Mouse (Mus musculus) layer of hippocampus, adult 2 months (tissue): ENCODE results near the gene Apba1. TPM values are rescaled to one million over a fixed set of nuclear protein-coding genes. Genes with fewer than 3 reads are reported as not detected.

Source experiments
- DNase-seq, 2 experiments: peaks; one replicate each; pipeline ENCODE4 v3.0.0; 2022; ENCODE audit warnings: low spot score in 2 of 2
- H3K27ac ChIP-seq: fragments of 200-600 bp; 2 replicates; pipeline ENCODE4 v1.8.1; 2022
- H3K4me3 ChIP-seq: fragments of 200-600 bp; 2 replicates; pipeline ENCODE4 v1.8.1; 2022; ENCODE audit warnings: mild to moderate bottlenecking
- CTCF ChIP-seq: fragments of 200-600 bp; conservative IDR thresholded peaks from 2 replicates; pipeline ENCODE4 v1.8.1; 2022; ENCODE audit warnings: antibody characterized with exemption, mild to moderate bottlenecking, moderate library complexity
- total RNA-seq, 2 experiments: library from RNA; stranded (reverse); gene quantifications; 2 replicates each; pipeline ENCODE4 v1.2.3; 2021

The Apba1 gene
- total RNA-seq, 2 experiments from 2014 or later = 118 to 119 TPM

GRCm38 (mm10) chr19:23780105-23780504 lies 21.4 kb downstream of the Apba1 start:
- Histone ChIP-seq H3K4me3 (no peak overlapping the region), H3K27ac (no peak overlapping the region)
- no peak for TF ChIP-seq CTCF
- DNase-seq = no peak

- no peak for TF ChIP-seq CTCF
- no peak overlapping the region for H3K4me3 ChIP-seq
- DNase-seq = no peak
- H3K27ac ChIP-seq = no peak overlapping the region
Observed at GRCm38 (mm10) chr19:23781968-23782367, 23.3 kb downstream of the Apba1 start.

GRCm38 (mm10) chr19:23788420-23789132 lies 29.9 kb downstream of the Apba1 start:
- DNase-seq = no peak
- H3K4me3 ChIP-seq = no peak overlapping the region

GRCm38 (mm10) chr19:23791704-23792103 lies 33.0 kb downstream of the Apba1 start:
- no peak for DNase-seq
- Histone ChIP-seq H3K4me3 (no peak overlapping the region), H3K27ac (no peak overlapping the region)
- no peak for TF ChIP-seq CTCF

More at GRCm38 (mm10) chr19:23788420-23789132, 29.9 kb downstream of the Apba1 start:
- no peak overlapping the region for H3K27ac ChIP-seq
- TF ChIP-seq CTCF = no peak

GRCm38 (mm10) chr19:23792559-23792958 lies 33.9 kb downstream of the Apba1 start:
- DNase-seq = no peak
- Histone ChIP-seq H3K4me3 (no peak overlapping the region), H3K27ac (no peak overlapping the region)
- no peak for TF ChIP-seq CTCF

GRCm38 (mm10) chr19:23794491-23794890 lies 35.8 kb downstream of the Apba1 start:
- TF ChIP-seq CTCF = no peak
- H3K27ac ChIP-seq = no peak overlapping the region; the same call in 1 of the 2 replicates
- H3K4me3 ChIP-seq = no peak overlapping the region
- no peak for DNase-seq

GRCm38 (mm10) chr19:23795156-23795555 lies 36.5 kb downstream of the Apba1 start:
- TF ChIP-seq CTCF = no peak
- Histone ChIP-seq H3K27ac (peak overlapping the region; percentile 32; the same call in 1 of the 2 replicates), H3K4me3 (no peak overlapping the region; the same call in 1 of the 2 replicates)
- DNase-seq = peak; percentile 50 to 55

GRCm38 (mm10) chr19:23801174-23801573 lies 42.5 kb downstream of the Apba1 start:
- no peak overlapping the region for H3K4me3 ChIP-seq
- DNase-seq = no peak
- TF ChIP-seq CTCF = no peak
- H3K27ac ChIP-seq = peak overlapping the region; percentile 53; the same call in 1 of the 2 replicates

GRCm38 (mm10) chr19:23803221-23803870 lies 44.7 kb downstream of the Apba1 start:
- no peak overlapping the region for H3K4me3 ChIP-seq
- H3K27ac ChIP-seq = peak overlapping the region; percentile 44; the same call in 1 of the 2 replicates
- DNase-seq = no peak
- no peak for TF ChIP-seq CTCF

- TF ChIP-seq CTCF = no peak
- Histone ChIP-seq H3K27ac (no peak overlapping the region), H3K4me3 (no peak overlapping the region)
- no peak for DNase-seq
Observed at GRCm38 (mm10) chr19:23806796-23807195, 48.1 kb downstream of the Apba1 start.

- TF ChIP-seq CTCF = no peak
- no peak overlapping the region; the same call in 1 of the 2 replicates for H3K27ac ChIP-seq
- DNase-seq = no peak
- no peak overlapping the region for H3K4me3 ChIP-seq
Observed at GRCm38 (mm10) chr19:23807371-23807770, 48.7 kb downstream of the Apba1 start.

GRCm38 (mm10) chr19:23809236-23809635 lies 50.5 kb downstream of the Apba1 start:
- H3K27ac ChIP-seq = no peak overlapping the region
- no peak overlapping the region for H3K4me3 ChIP-seq
- DNase-seq = no peak
- TF ChIP-seq CTCF = no peak

GRCm38 (mm10) chr19:23810512-23810911 lies 51.8 kb downstream of the Apba1 start:
- no peak for DNase-seq
- TF ChIP-seq CTCF = no peak
- Histone ChIP-seq H3K27ac (no peak overlapping the region), H3K4me3 (no peak overlapping the region)

GRCm38 (mm10) chr19:23810976-23811375 lies 52.3 kb downstream of the Apba1 start:
- TF ChIP-seq CTCF = no peak
- Histone ChIP-seq H3K4me3 (no peak overlapping the region), H3K27ac (no peak overlapping the region)
- DNase-seq = no peak
